ENCODE assay signal across 22 mouse cellular contexts in the genomic region with DNA sequence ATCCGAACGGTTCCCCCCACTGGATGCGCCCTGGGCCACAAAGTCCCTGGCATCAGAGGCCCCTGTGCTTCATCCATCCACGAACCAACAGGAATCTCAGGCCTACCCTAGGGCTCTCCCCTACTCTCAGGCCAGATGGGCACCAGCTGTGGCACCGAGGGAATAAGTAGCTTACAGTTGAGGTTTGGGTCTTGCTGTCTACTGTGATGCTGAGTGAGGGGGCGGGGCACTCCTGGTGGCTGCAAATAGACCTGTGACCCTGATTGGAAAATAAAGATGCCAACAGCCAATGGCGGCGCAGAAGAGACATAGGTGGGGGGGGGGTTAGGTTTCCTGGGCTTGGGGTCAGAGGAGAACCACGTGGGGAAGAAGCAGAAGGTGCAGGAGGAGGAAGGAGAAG. TPM values are rescaled to one million over a fixed set of nuclear protein-coding genes. Genes with fewer than 3 reads are reported as not detected.
A peak's percentile ranks its signal among the peaks of the same experiment; 100 is the strongest.
DNase-seq lines count a peak whose midpoint lies in the region; ATAC-seq and TF ChIP-seq lines count a peak whose summit lies in the region.
"Had no signal": no experiment of that assay in that cellular context is flagged by ENCODE, and none has a peak within 500 bp of the region (broad histone marks: within the 10 kb centered on the region; RNA-seq: fewer than 3 reads in every experiment).

No protein-coding gene starts in this region.

- no peak for TF ChIP-seq CTCF in stomach, postnatal 0 days (IDR thresholded peaks at IDR 0.05; ENCODE audit: low read depth)

- H3K9me3 ChIP-seq in limb, embryonic 11.5 days (ENCODE audit: control insufficient read depth, low read length), result no peaks in the 10 kb centered on the region; the same call in 1 of the 2 replicates
- H3K9me3 ChIP-seq in stomach, postnatal 0 days (ENCODE audit: control insufficient read depth, low read length), result no peaks in the 10 kb centered on the region
- H3K9me3 ChIP-seq: hindbrain, embryonic 12.5 days had no signal

- H3K4me1 ChIP-seq in limb, embryonic 11.5 days (ENCODE audit: control insufficient read depth, insufficient read depth, low read length), result peaks cover 2% of the 10 kb centered on the region; the same call in 1 of the 2 replicates
- H3K4me1 ChIP-seq in stomach, postnatal 0 days (replicated peaks; ENCODE audit: control insufficient read depth, insufficient read depth), result no peaks in the 10 kb centered on the region

- ATAC-seq in limb, embryonic 11.5 days (ENCODE audit: insufficient number of reproducible peaks, low FRiP score, low TSS enrichment, low read depth), result no peak
- no peak for ATAC-seq in stomach, postnatal 0 days (ENCODE audit: low FRiP score, low TSS enrichment)
- ATAC-seq: forebrain, embryonic 16.5 days had no signal

- H3K27ac ChIP-seq in limb, embryonic 11.5 days (replicated peaks; ENCODE audit: low read depth, low read length), result no peak overlapping the region
- no peak overlapping the region for H3K27ac ChIP-seq in stomach, postnatal 0 days (replicated peaks)
- H3K27ac ChIP-seq: heart, adult 2 months; heart, embryonic 13.5 days; hindbrain, embryonic 12.5 days; macrophage had no signal

- H3K36me3 ChIP-seq in limb, embryonic 11.5 days (ENCODE audit: control insufficient read depth, insufficient read depth, low read length), result no peaks in the 10 kb centered on the region
- H3K36me3 ChIP-seq in stomach, postnatal 0 days (ENCODE audit: control insufficient read depth, insufficient read depth, low read length), result no peaks in the 10 kb centered on the region
- H3K36me3 ChIP-seq: heart, embryonic 13.5 days had no signal

- no peak for TF ChIP-seq EP300 in stomach, postnatal 0 days (optimal IDR thresholded peaks at IDR 0.05)

- no peaks in the 10 kb centered on the region for H3K27me3 ChIP-seq in limb, embryonic 11.5 days (ENCODE audit: control insufficient read depth, insufficient read depth, low read length)
- no peaks in the 10 kb centered on the region for H3K27me3 ChIP-seq in stomach, postnatal 0 days (ENCODE audit: control insufficient read depth, insufficient read depth, low read length)
- H3K27me3 ChIP-seq: heart, embryonic 13.5 days; hindbrain, embryonic 12.5 days had no signal

- WGBS in limb, embryonic 11.5 days, result 22% methylated on average over 9 of the region's 9 CpGs
- 49% methylated on average over 9 of the region's 9 CpGs for WGBS in stomach, postnatal 0 days

- no peak overlapping the region for H3K9ac ChIP-seq in limb, embryonic 11.5 days (ENCODE audit: low read length)
- H3K9ac ChIP-seq in stomach, postnatal 0 days (ENCODE audit: low read length), result no peak overlapping the region
- H3K9ac ChIP-seq: heart, embryonic 13.5 days; hindbrain, embryonic 12.5 days had no signal

- DNase-seq in retina, adult 2 months (ENCODE audit: low read depth, low spot score), result peak; percentile 6
- DNase-seq in retina, embryonic 14.5 days (ENCODE audit: low spot score), result no peak
- DNase-seq in embryo, embryonic 11 days, result peak; percentile 47
- DNase-seq in limb, embryonic 11.5 days (ENCODE audit: low spot score), result peak; percentile 52
- no peak for DNase-seq in stomach, postnatal 0 days (ENCODE audit: low spot score)
- DNase-seq in spleen, postnatal 36 days (ENCODE audit: low spot score in 2 of 2), result no peak
- no peak for DNase-seq in left cerebral cortex, adult 18-20 months (ENCODE audit: low spot score in 2 of 2)
- DNase-seq: adrenal gland, postnatal 25 days; B cell, adult 2 months; cerebellum, adult 9-10 months; gastrocnemius, postnatal 25 days; heart, adult 2 months; heart, postnatal 14 days; kidney, adult 18-20 months; kidney, postnatal 10 days; left cerebral cortex, postnatal 4 days had no signal

- H3K4me3 ChIP-seq in limb, embryonic 11.5 days (ENCODE audit: low read depth, low read length), result no peak overlapping the region
- H3K4me3 ChIP-seq in stomach, postnatal 0 days (ENCODE audit: low read depth, low read length), result no peak overlapping the region
- H3K4me3 ChIP-seq: heart, adult 2 months; heart, embryonic 13.5 days; hindbrain, embryonic 12.5 days had no signal

- no peak overlapping the region for H3K4me2 ChIP-seq in limb, embryonic 11.5 days (ENCODE audit: low read depth, severe bottlenecking)
- H3K4me2 ChIP-seq in stomach, postnatal 0 days (replicated peaks; ENCODE audit: low read depth), result no peak overlapping the region
- H3K4me2 ChIP-seq: heart, embryonic 13.5 days; hindbrain, embryonic 12.5 days; midbrain, embryonic 11.5 days had no signal

RNA-seq across cellular contexts. Expression of a gene that starts 38.6 kb away (rescaled TPM):
- polyA plus RNA-seq in limb, embryonic 11.5 days (2014; fragmentation: Nextera tagmentation; extraction: Ambion mirVana), result 3.0 and 3.7 TPM in 2 replicates
- 1.2 and 1.5 TPM in 2 replicates for polyA plus RNA-seq in stomach, postnatal 0 days (2015; fragmentation: Nextera tagmentation; extraction: Ambion mirVana)
- 100 to 1,000 TPM; 192 to 210 TPM for total RNA-seq in left cerebral cortex, adult 18-20 months (2021)
- total RNA-seq: monocyte, adult 5-6 weeks had no signal
- polyA plus RNA-seq: macrophage had no signal

Comparison
In these comparisons a context has a peak if more than half of its experiments do, and no peak if none do; other contexts are left out.
1. DNase-seq: peak in retina, adult 2 months (single experiment), embryo, embryonic 11 days (single experiment) and limb, embryonic 11.5 days (single experiment); none in retina, embryonic 14.5 days (single experiment), stomach, postnatal 0 days (single experiment), spleen, postnatal 36 days (0 of 2) and left cerebral cortex, adult 18-20 months (0 of 2).